Mouse (Mus musculus): ENCODE results near the gene Fgfr2. TPM values are rescaled to one million over a fixed set of nuclear protein-coding genes. Genes with fewer than 3 reads are reported as not detected.

Fgfr2 gene
- polyA plus RNA-seq, 1 experiment from 2014 or later: 99.3 TPM

GRCm38 (mm10) chr7:132384736-132385455 lies 738.3 kb downstream of the Fgfr2 start:
- Histone ChIP-seq H3K27me3 (ENCODE audit: low read depth, poor library complexity, severe bottlenecking) (0 out of 2 replicates have a peak, but pooled peaks cover 4% of the 10 kb centered on the region), H3K27ac (replicated peaks) (peak overlapping the region; percentile 79), H3K9me3 (replicated peaks) (no peaks in the 10 kb centered on the region), H3K4me1 (peaks cover 33% of the 10 kb centered on the region), H3K4me3 (peak overlapping the region; percentile 9; the same call in 1 of the 2 replicates), H3K36me3 (no peaks in the 10 kb centered on the region)
- DNase-seq (ENCODE audit: low spot score): no peak
- WGBS: 34% methylated on average over 8 of the region's 8 CpGs

GRCm38 (mm10) chr7:132380634-132381336 lies 742.4 kb downstream of the Fgfr2 start:
- 68% methylated on average over 1 of the region's 1 CpGs for WGBS
- no peaks in the 10 kb centered on the region for H3K36me3 ChIP-seq
- 0 out of 2 replicates have a peak, but pooled peaks cover 4% of the 10 kb centered on the region for H3K27me3 ChIP-seq (ENCODE audit: low read depth, poor library complexity, severe bottlenecking)
- no peak overlapping the region for H3K27ac ChIP-seq (replicated peaks)
- no peaks in the 10 kb centered on the region for H3K9me3 ChIP-seq (replicated peaks)
- no peak for DNase-seq (ENCODE audit: low spot score)
- H3K4me1 ChIP-seq: peaks cover 19% of the 10 kb centered on the region
- H3K4me3 ChIP-seq: no peak overlapping the region

- no peaks in the 10 kb centered on the region for H3K27me3 ChIP-seq (ENCODE audit: low read depth, poor library complexity, severe bottlenecking)
- no peaks in the 10 kb centered on the region for H3K36me3 ChIP-seq
- no peak overlapping the region for H3K4me3 ChIP-seq
- H3K9me3 ChIP-seq (replicated peaks): no peaks in the 10 kb centered on the region
- 87% methylated on average over 6 of the region's 6 CpGs for WGBS
- no peak for DNase-seq (ENCODE audit: low spot score)
- peaks cover 12% of the 10 kb centered on the region for H3K4me1 ChIP-seq
- H3K27ac ChIP-seq (replicated peaks): no peak overlapping the region
Measured at GRCm38 (mm10) chr7:132377913-132378312, 745.2 kb downstream of the Fgfr2 start.

GRCm38 (mm10) chr7:132373594-132374378 lies 749.4 kb downstream of the Fgfr2 start:
- DNase-seq (ENCODE audit: low spot score): no peak
- no peaks in the 10 kb centered on the region for H3K36me3 ChIP-seq
- H3K27me3 ChIP-seq (ENCODE audit: low read depth, poor library complexity, severe bottlenecking): no peaks in the 10 kb centered on the region; the same call in 1 of the 2 replicates
- no peaks in the 10 kb centered on the region for H3K9me3 ChIP-seq (replicated peaks)
- 67% methylated on average over 10 of the region's 10 CpGs for WGBS
- no peak overlapping the region for H3K4me3 ChIP-seq
- peaks cover 25% of the 10 kb centered on the region for H3K4me1 ChIP-seq
- peak overlapping the region; percentile 53 for H3K27ac ChIP-seq (replicated peaks)

GRCm38 (mm10) chr7:132372752-132373513 lies 750.2 kb downstream of the Fgfr2 start:
- WGBS: 59% methylated on average over 17 of the region's 17 CpGs

GRCm38 (mm10) chr7:132371832-132372231 lies 751.3 kb downstream of the Fgfr2 start:
- Histone ChIP-seq H3K27ac (replicated peaks) (0 out of 2 replicates have a peak overlapping the region, but pooled peaks have one; percentile 28), H3K4me3 (no peak overlapping the region), H3K36me3 (no peaks in the 10 kb centered on the region), H3K4me1 (peaks cover 25% of the 10 kb centered on the region), H3K9me3 (replicated peaks) (no peaks in the 10 kb centered on the region), H3K27me3 (ENCODE audit: low read depth, poor library complexity, severe bottlenecking) (no peaks in the 10 kb centered on the region; the same call in none of the 2 replicates)
- DNase-seq (ENCODE audit: low spot score): no peak
- 63% methylated on average over 1 of the region's 1 CpGs for WGBS

More at GRCm38 (mm10) chr7:132372752-132373513, 750.2 kb downstream of the Fgfr2 start:
- no peaks in the 10 kb centered on the region; the same call in none of the 2 replicates for H3K27me3 ChIP-seq (ENCODE audit: low read depth, poor library complexity, severe bottlenecking)
- no peaks in the 10 kb centered on the region for H3K36me3 ChIP-seq
- peak overlapping the region; percentile 53 for H3K27ac ChIP-seq (replicated peaks)
- no peaks in the 10 kb centered on the region for H3K9me3 ChIP-seq (replicated peaks)
- no peak overlapping the region for H3K4me3 ChIP-seq
- H3K4me1 ChIP-seq: peaks cover 25% of the 10 kb centered on the region
- DNase-seq (ENCODE audit: low spot score): no peak

- H3K4me3 ChIP-seq: no peak overlapping the region
- no peaks in the 10 kb centered on the region; the same call in none of the 2 replicates for H3K27me3 ChIP-seq (ENCODE audit: low read depth, poor library complexity, severe bottlenecking)
- WGBS: 84% methylated on average over 2 of the region's 2 CpGs
- H3K27ac ChIP-seq (replicated peaks): 0 out of 2 replicates have a peak overlapping the region, but pooled peaks have one; percentile 23
- H3K4me1 ChIP-seq: peaks cover 25% of the 10 kb centered on the region
- no peak for DNase-seq (ENCODE audit: low spot score)
- H3K36me3 ChIP-seq: no peaks in the 10 kb centered on the region
- H3K9me3 ChIP-seq (replicated peaks): no peaks in the 10 kb centered on the region
Measured at GRCm38 (mm10) chr7:132369784-132370183, 753.4 kb downstream of the Fgfr2 start.

GRCm38 (mm10) chr7:132368859-132369258 lies 754.3 kb downstream of the Fgfr2 start:
- H3K27me3 ChIP-seq (ENCODE audit: low read depth, poor library complexity, severe bottlenecking): no peaks in the 10 kb centered on the region; the same call in none of the 2 replicates
- peaks cover 22% of the 10 kb centered on the region for H3K4me1 ChIP-seq
- no peaks in the 10 kb centered on the region for H3K36me3 ChIP-seq
- H3K27ac ChIP-seq (replicated peaks): no peak overlapping the region; the same call in 1 of the 2 replicates
- 90% methylated on average over 6 of the region's 6 CpGs for WGBS
- H3K4me3 ChIP-seq: no peak overlapping the region
- H3K9me3 ChIP-seq (replicated peaks): no peaks in the 10 kb centered on the region
- DNase-seq (ENCODE audit: low spot score): no peak

- H3K4me3 ChIP-seq: no peak overlapping the region
- 94% methylated on average over 3 of the region's 3 CpGs for WGBS
- no peaks in the 10 kb centered on the region for H3K36me3 ChIP-seq
- H3K27me3 ChIP-seq (ENCODE audit: low read depth, poor library complexity, severe bottlenecking): no peaks in the 10 kb centered on the region; the same call in none of the 2 replicates
- no peak for DNase-seq (ENCODE audit: low spot score)
- H3K9me3 ChIP-seq (replicated peaks): no peaks in the 10 kb centered on the region
- peaks cover 10% of the 10 kb centered on the region for H3K4me1 ChIP-seq
- no peak overlapping the region for H3K27ac ChIP-seq (replicated peaks)
Measured at GRCm38 (mm10) chr7:132367344-132367743, 755.8 kb downstream of the Fgfr2 start.

- WGBS: 84% methylated on average over 5 of the region's 5 CpGs
Measured at GRCm38 (mm10) chr7:132365703-132366384, 757.3 kb downstream of the Fgfr2 start.

GRCm38 (mm10) chr7:132365111-132365510 lies 758.0 kb downstream of the Fgfr2 start:
- H3K36me3 ChIP-seq: no peaks in the 10 kb centered on the region
- H3K4me3 ChIP-seq: no peak overlapping the region
- H3K4me1 ChIP-seq: 0 out of 2 replicates have a peak, but pooled peaks cover 3% of the 10 kb centered on the region
- H3K27me3 ChIP-seq (ENCODE audit: low read depth, poor library complexity, severe bottlenecking): peaks cover 4% of the 10 kb centered on the region
- no peak overlapping the region for H3K27ac ChIP-seq (replicated peaks)
- no peak for DNase-seq (ENCODE audit: low spot score)
- no peaks in the 10 kb centered on the region for H3K9me3 ChIP-seq (replicated peaks)
- WGBS: 86% methylated on average over 5 of the region's 5 CpGs

More at GRCm38 (mm10) chr7:132365703-132366384, 757.3 kb downstream of the Fgfr2 start:
- H3K27me3 ChIP-seq (ENCODE audit: low read depth, poor library complexity, severe bottlenecking): peaks cover 3% of the 10 kb centered on the region
- no peaks in the 10 kb centered on the region for H3K36me3 ChIP-seq
- H3K9me3 ChIP-seq (replicated peaks): no peaks in the 10 kb centered on the region
- H3K4me3 ChIP-seq: no peak overlapping the region
- no peak overlapping the region for H3K27ac ChIP-seq (replicated peaks)
- no peak for DNase-seq (ENCODE audit: low spot score)
- 0 out of 2 replicates have a peak, but pooled peaks cover 3% of the 10 kb centered on the region for H3K4me1 ChIP-seq
